Mouse (Mus musculus) right cerebral cortex, postnatal 25 days (tissue): ENCODE measurements around the gene Lipn.

Experiments
- DNase-seq: peaks from one replicate; pipeline ENCODE4 v3.0.0; 2022

The Lipn gene

DNA sequence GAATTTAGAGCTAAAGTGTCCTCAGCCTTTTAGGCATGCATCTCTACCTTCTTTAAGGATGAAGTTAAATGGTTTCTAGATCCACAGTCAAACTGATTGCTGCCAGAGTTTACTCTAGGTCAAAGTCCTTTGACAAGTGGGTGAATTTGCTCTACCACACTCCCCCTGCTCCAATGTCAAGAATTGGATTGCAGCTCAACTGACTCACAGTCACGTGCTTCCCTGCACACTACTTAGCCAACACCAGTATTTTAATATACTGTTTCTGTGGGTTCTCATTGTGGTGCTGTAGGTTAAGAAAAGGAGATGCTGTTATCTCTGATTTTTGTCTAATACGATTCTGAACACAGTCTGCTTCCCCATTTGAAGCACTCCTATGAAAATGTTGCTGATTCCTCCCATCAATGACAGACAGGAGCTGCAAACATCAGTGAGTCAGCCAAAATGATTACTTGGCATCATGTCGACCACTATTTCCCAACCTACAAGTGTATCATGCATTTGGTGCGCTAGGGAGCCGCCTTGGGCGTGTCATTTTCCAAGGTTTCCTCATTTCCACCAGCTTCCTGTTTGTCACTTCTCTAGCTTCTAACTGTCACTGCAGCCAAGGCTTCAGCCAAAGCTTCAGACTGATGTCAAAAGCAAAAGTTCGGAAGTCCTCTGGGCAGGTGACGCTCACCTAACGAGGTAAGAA is at the start of gene Lipn:
TSS of gene Lipn (plus strand) at position 580 of the 694 bp plus-strand sequence.
- no peak for DNase-seq

DNA sequence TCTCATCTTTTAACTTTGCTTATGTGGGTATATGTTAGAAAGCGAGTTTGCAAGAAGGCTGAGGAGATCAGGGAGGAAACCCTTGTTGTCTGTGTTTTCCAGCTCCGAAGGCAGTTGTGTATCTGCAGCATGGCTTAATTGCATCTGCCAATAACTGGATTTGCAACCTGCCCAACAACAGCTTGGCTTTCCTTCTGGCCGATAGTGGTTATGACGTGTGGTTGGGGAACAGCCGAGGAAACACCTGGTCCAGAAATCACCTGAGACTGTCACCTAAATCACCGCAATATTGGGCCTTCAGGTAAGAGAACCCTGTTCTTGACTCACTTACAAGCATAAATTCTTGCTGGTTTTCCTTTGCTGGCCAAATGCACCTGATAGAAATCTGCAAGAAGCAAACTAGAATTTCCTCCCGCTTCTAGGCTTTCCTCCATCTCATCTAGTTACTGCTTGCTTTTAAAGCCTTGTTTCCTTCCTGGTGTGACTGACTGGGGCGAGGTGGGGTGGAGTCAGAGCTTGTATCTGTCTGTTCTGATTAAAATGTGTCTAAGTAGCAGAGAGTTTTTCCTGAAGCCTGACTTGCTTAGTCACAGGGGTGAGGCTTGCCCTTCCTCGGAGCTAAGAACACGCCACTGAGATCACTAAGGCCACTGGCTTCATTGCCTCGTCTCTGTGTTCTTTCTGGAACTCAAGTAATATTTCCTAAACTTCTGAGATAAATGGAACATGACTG is 45.6 kb upstream of the Lipn start:
- DNase-seq: no peak

DNA sequence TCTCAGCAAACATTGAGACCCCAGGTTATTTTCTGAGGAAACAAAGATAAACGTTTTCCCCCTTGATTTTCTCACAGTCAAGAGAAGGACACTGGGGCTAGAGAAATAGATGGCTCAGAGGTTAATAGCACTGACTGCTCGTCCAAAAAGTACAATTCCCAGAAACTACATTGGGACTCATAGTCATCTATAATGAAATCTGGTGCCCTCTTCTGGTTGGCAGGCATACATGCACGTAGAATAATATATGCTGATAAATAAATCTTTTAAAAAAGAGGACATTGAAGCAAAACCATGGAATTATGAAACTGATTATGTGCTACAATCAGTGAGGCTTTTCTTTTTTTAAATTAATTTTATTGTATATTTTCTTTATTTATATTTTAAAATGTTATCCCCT is 44.4 kb upstream of the Lipn start:
- no peak for DNase-seq

DNA sequence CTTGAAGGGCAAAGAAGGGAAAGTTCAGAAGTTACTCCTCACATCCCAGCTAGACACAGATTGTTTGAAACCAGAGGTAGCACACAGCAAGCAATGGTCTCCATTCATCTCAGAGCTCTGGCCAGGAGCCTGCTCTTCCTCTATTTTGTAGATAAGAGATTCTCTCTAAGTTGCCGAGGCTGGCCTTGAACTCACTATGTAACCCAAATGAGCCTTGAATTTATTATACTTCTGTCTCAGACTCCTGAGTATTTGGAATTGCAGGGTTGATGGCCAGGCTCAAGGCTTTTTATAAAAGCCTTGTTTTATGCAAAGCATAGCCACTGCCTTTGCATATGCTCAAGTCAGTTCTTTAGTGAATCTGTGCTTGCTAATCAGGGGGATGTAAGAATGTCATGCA is 27.4 kb upstream of the Lipn start:
- no peak for DNase-seq

DNA sequence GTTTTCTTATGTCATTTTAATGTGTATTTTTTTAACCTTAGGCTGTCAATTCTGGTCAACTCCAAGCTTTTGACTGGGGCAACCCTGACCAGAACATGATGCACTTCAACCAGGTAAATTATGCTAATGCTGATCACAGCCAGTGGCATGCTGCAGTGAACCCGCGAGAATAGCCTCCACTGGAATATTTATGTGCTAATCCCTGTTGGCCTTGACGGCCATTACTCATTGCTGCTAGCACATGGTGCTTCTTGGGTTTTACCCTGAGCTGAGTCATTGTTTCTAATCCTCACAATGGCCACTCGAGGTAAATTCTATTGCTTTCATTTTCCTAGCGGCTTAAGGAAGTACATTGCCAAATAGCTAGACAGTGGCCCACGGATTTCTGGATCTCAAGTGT is 24.1 kb upstream of the Lipn start:
- DNase-seq: no peak

DNA sequence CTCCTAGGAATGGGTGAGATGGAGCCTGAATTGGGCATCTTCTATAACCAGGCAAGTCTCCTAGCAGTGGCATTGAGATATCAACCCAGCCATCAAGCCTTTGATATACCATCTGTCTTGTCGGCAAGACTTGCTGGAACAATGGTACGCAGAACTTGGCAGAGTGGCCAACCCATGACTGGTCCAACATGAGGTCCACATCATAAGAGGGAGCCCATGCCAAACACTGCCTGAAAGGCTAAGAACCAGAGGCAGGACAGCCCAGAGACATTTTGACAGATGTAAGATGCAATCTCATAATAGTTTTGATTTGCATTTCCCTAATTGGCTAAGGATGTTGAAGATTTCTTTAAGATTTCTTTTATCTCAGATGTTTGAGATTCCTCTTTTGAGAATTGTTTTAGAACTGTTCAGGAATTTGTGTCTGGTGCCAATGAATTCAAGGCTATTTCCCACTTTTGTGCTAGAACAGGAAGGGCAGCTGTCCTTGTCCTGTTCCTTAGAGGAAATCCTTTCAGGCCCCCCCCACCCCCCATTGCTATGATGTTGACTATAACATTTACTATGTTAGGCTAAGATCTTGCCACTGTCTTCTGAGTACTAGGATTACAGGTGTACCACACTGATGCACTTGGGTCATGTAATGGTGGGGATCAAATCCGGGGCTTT is 17.7 kb upstream of the Lipn start:
- no peak for DNase-seq

DNA sequence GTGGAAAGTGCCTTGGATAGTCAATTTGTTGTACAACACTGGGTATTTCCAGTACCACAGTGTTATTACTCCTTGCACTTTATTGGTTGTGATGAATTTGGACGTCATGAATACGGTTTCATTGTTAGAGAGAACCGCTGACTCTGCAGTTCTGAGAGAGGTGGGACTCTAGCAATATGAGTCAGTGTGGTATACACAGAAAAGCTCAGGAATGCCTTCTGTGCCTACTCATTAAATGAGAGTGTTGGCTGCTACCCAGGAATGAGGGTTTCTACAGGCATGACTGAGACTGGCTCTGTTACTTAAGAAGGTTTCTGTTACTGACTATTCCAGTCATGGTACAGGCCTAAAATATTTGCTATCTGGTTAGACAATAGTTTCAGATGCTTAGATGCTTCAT is 15.7 kb upstream of the Lipn start:
- no peak for DNase-seq

DNA sequence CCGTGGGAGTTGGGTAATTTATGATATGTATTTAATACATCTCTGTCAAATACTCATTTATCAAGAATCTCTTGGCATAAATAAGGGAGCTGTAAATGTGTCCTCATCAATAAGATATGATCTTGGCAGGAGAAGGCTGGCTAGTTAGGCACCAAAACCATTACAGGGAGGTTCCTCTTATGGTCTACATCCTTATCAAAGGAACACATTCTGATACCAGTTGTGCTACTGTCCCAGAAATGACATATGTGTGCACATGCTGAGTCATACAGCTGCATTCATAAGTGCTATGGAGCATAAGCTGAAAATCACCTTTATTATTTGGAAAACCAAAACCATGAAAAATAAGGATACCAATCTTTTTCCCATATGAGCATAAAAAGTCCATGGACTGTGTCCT is 3.6 kb upstream of the Lipn start:
- DNase-seq: no peak

DNA sequence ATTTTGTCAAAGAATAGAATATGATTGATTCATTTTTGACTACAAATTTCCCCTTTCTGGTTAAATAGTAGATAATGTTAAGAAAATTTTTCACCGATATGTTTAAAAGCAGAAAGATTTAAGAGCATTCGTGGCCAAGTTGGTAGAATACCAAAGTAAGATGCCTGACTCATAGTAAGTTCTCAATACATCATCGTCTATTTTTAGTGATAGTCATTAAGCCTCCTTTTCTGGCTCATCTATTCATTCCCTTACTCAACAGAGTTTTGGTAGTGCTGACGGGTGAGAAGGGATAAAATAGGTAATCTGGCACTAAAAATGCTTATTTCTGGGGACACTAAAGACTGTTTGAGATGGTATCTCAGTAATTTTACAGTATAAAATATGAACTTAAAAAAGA is 3.1 kb upstream of the Lipn start:
- DNase-seq: no peak

DNA sequence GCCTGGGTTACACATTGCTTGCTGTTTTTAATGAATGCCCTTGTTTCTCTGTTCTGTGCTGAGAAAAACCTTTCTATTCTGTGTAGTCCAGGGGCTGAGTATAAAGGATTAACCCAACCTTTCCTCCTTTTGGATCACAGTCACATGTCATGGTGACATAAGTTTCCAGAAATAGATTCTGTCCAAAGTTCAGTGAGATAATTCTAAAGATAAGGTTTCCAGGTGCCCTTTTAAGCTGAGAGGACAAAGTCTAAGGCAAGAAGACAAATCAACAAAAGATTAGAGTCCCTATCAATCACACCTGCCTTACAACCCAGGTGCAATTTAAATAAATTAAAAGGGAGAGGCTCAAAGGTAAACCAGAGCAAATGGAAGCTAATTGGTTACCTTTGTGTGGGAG is 7.1 kb downstream of the Lipn start:
- no peak for DNase-seq

DNA sequence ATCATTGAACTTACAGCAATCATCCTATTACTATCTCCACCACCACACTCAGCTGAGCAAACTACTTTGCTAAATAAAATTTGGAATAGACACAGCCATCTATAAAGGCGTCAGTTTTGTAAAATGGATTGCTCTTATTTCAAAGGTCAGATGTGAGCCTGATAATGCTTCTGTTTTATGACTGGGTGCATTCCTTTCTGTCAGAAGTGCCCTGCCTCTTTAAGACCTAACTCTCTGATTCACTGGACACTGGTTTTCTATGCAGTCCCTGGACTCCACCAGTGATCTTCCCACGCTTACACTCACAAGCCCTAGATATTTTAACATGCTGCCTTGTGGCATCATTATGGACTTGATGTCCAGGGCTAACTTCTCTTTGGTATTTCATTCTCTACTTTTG is 11.0 kb downstream of the Lipn start:
- no peak for DNase-seq

DNA sequence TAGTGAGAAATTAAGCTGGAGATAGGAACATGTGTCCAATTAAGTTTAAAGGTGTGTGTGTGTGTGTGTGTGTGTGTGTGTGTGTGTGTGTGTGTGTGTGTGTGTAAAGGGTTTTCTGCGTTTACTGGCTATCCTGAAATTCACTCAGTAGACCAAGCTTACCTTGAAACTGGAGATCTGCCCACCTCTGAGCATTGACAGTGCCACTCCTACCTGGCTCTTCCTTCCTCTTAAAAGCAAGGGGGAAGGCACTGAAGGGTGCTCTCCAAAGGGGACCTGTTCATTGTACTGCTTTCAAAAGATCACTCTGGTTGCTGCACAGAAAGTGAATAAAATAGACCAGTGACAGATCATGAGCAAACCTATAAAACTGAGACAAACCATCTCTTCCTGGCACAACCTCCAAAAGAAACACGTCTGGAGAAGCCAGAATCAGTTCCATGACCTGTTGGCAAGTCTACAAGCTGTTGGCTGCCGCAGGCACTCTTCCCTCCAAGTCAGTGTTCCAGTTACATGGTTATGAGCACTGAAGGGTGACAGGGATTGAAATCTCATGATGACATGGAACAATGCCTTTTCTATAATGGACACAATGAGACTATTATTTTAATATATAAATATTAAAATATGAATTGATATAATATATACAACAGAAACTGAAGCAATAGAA is 22.0 kb downstream of the Lipn start:
- DNase-seq: no peak

DNA sequence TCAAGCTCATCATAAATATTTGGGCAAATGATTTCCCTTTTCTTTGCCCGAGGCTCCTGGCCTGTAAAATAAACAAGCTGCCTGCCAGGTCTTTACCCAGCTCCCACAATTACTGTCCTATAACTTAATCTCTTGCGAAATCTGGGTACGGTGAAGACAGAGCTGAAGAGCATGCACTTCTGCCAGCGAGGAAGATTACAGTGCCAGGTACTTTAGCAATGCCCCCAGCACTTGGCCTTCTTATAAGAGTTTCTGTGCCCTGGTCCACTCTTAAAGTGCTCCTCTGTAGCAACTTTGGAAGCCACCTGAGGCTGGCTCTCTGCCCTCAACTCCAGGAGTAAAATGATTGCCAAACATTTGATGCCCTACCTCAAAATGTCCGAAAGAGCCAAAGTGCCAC is 28.2 kb downstream of the Lipn start:
- DNase-seq: no peak

DNA sequence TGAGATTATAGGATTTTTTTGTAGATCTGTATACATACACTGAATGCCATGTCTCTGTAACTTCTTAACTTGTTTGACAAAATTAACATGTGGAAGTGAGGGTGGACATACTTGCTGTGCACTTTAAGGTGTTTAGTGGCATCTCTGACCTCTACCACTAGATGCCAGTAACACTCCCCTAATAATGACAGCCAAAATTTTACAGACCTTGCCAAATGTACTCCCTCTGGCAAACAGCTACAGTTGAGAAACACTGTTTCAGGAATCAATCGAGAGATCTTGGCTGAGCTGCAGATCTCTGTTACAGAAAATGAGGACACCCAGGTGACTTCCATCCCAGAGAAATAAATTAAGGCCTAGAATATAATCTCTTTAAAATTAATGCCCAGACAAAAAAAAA is 29.1 kb downstream of the Lipn start:
- DNase-seq: no peak

DNA sequence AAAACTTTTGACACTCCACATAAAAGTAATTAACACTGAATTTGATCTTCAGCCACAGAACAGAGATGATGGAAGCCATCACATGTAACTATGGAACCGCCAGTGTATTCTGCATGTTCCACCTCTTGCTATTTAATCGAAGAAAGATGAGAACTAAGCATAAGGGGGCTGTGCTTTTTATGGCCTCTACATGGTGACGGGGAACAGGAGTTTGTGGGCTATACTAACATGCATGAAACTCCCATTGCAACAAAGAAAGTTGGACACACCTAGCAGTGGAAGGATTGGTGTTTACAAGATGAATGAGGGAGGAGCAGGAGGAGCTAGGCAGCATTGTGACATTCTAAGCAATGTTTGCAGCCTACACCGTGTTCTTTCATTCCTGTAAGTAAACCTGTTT is 33.5 kb downstream of the Lipn start, which contains the start of gene Lipm:
TSS of gene Lipm (plus strand) at position 301 of the 400 bp plus-strand sequence.
- no peak for DNase-seq

DNA sequence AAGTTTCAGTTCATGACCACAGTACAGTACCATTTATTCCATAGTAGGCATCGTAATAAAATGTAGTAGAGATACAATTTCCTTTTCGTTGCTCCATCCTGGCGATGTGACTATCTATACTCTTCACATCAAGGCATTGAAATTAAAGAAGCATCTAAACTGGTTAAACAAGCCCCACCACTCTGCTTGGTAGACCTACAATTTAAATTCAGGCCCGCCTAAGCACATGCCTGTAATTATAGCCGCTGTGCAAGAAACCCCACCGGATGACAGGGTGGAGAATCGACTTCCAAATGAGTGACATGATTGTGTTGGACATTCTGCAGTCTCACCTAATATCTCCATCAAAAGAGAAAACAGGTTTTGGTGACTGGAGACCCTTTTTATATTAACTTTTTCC is 34.7 kb downstream of the Lipn start:
- DNase-seq: no peak

DNA sequence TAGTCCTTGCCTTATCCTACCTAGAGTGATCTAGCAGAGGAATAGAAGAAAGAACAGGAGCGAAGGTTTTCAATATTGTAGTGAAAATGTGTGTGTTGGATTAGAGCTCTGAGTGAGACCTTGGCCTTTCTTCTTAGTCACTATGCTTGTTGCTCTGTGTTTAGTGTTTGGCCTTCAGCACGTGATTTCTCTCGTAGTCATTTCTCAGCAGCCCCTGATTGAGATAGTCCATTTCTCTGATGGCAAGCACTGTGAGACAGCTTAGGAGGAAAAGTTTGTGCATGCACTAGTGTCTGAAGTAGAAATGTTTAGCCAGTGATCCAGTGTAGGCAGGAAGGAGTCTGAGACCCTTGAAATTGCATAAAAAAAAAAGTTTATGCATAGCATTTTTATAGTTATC is 37.7 kb downstream of the Lipn start:
- no peak for DNase-seq

DNA sequence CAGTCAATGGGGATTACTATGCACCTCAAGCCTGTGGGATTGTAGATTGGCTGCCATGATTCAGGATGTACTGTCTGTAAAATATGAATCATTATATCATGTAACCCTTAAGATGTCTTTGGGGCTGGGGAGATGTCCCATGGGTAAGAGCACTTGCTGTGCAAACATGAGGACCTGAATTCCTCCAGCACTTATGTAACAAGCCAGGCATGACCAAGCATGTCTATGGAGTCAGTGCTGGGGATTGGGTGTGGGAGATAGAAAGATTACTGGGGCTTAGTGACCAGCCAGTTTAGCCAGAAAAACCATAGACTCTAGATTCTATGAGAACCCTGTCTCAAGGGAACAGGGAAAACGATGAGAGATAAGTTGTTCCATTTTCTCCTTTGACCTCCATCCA is 51.9 kb downstream of the Lipn start:
- DNase-seq: no peak

DNA sequence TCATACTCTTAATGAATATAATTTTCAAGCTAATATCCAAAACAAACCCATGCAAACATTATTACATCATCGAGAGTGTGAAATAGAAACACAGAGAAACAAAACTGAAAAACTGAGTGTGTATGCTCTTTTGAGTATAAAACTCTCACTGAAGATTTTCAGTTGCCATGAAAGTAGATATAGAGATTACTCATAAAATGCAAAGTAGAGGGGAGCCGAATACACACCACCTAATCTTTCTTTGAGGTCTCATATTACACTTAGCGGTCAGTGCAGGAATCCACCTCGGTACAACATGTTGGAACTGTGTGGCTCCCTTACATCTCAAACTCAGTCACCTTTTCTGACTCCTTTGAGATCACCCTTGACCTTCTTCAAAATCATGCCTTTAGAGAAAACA is 52.5 kb downstream of the Lipn start:
- no peak for DNase-seq

DNA sequence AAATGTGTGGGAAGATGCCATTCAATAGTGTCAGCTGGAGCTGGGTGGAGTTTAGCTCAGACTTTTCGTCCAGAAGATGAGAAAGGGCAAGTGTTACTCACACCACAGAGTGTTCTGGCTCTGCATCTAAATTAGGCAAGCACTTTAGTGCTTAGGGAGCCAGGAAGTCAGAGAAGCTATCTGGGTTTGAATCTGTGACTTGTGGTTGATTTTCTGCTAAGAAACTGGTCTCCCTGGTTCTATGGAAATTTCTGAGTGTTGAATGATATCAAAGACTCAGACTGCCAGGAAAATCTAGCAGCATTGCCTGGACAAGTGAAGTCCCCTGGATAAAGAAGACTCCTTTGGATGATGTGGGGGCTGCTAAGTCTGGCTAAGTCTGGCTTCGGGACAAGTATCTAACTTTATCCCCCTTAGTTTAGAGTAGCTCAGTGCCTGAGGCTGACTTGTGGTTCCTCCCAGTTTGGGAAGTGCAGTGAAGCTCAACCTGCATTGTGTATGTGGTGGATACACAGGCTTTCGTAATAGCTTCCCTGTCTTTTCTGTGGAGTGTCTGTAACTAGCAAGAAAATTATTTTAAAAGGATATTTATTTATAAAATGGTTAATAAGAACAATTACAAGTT is 53.1 kb downstream of the Lipn start:
- DNase-seq: no peak
